Mouse (Mus musculus) hindbrain, embryonic 15.5 days (tissue): ENCODE measurements around the gene Rtl6. TPM values are rescaled to one million over a fixed set of nuclear protein-coding genes. Genes with fewer than 3 reads are reported as not detected.
A peak's percentile ranks its signal among the peaks of the same experiment; 100 is the strongest.

Experiments used
- ATAC-seq: fragments of 200-750 bp; cut with Nextera tagmentation; 2 replicates; pipeline ENCODE4 v1.8.0; 2017; ENCODE audit warnings: low read depth, moderate number of reproducible peaks, moderate TSS enrichment; ENCODE audit not compliant: low FRiP score
- H3K27ac ChIP-seq: fragments of 300-500 bp; sonication (generic); replicated peaks from 2 replicates; pipeline ENCODE4 v1.5.1; 2015; ENCODE audit warnings: mild to moderate bottlenecking, inconsistent platforms
- H3K27me3 ChIP-seq: fragments of 300-500 bp; sonication (generic); 2 replicates; pipeline ENCODE4 v1.6.1; 2015; ENCODE audit warnings: control low read depth, inconsistent platforms
- H3K36me3 ChIP-seq: fragments of 300-500 bp; sonication (generic); 2 replicates; pipeline ENCODE4 v1.6.1; 2015; ENCODE audit warnings: control low read depth, inconsistent platforms
- H3K4me1 ChIP-seq: fragments of 300-500 bp; sonication (generic); replicated peaks from 2 replicates; pipeline ENCODE4 v1.6.1; 2015; ENCODE audit warnings: control low read depth, inconsistent platforms
- H3K4me2 ChIP-seq: fragments of 300-500 bp; sonication (generic); 2 replicates; pipeline ENCODE4 v1.6.1; 2015; ENCODE audit warnings: moderate library complexity, mild to moderate bottlenecking, inconsistent platforms
- H3K4me3 ChIP-seq: fragments of 300-500 bp; sonication (generic); 2 replicates; pipeline ENCODE4 v1.5.1; 2015; ENCODE audit warnings: mild to moderate bottlenecking, inconsistent platforms
- H3K9ac ChIP-seq: fragments of 300-500 bp; sonication (generic); 2 replicates; pipeline ENCODE4 v1.6.1; 2015; ENCODE audit warnings: inconsistent platforms
- H3K9me3 ChIP-seq: fragments of 300-500 bp; sonication (generic); 2 replicates; pipeline ENCODE4 v1.6.1; 2016; ENCODE audit warnings: control low read depth, inconsistent platforms
- WGBS: fragments of 180-500 bp; shearing (Covaris S2); methylation state at CpG from one replicate; pipeline ENCODE4 v1.1.7; 2015; 5-methylcytosine and 5-hydroxymethylcytosine counted together
- polyA plus RNA-seq: library from polyadenylated mRNA; unstranded; fragments of >200 nt; fragmentation: Nextera tagmentation; extraction: Ambion mirVana; gene quantifications from 2 replicates; pipeline ENCODE4 v1.2.1, GENCODE M21; 2015

Gene Rtl6
- polyA plus RNA-seq, 1 experiment from 2014 or later = 66.1 TPM

GRCm38 (mm10) chr15:84504895-84505294 lies 52.7 kb downstream of the Rtl6 start:
- Histone ChIP-seq H3K27ac (0 out of 2 replicates have a peak overlapping the region, but pooled peaks have one; percentile 4), H3K4me3 (no peak overlapping the region), H3K9me3 (no peaks in the 10 kb centered on the region), H3K4me2 (no peak overlapping the region), H3K27me3 (no peaks in the 10 kb centered on the region), H3K9ac (no peak overlapping the region), H3K36me3 (no peaks in the 10 kb centered on the region), H3K4me1 (peaks cover 25% of the 10 kb centered on the region)
- 23% methylated on average over 7 of the region's 7 CpGs for WGBS
- no peak; the same call in 1 of the 2 replicates for ATAC-seq

Other genes with a start within 250 kb of the Rtl6 start
- 1.0 and 1.8 TPM in 2 replicates for gene Parvg, start 233.8 kb downstream of the Rtl6 start, polyA plus RNA-seq
- 14.1 and 15.7 TPM in 2 replicates for gene Shisal1, start 110.7 kb downstream of the Rtl6 start, polyA plus RNA-seq
- gene Prr5, start 111.8 kb upstream of the Rtl6 start, polyA plus RNA-seq = 27.1 and 31.3 TPM in 2 replicates
- 0.75 and 0.92 TPM in 2 replicates for gene Arhgap8, start 162.2 kb upstream of the Rtl6 start, polyA plus RNA-seq